Mouse (Mus musculus) telencephalon, adult 2 months (tissue): ENCODE results near the gene Nr1i2.

Experiments used
- DNase-seq: peaks from one replicate; pipeline ENCODE4 v3.0.0-alpha.2; 2011; ENCODE audit warnings: low read depth, low spot score

The Nr1i2 gene

DNA sequence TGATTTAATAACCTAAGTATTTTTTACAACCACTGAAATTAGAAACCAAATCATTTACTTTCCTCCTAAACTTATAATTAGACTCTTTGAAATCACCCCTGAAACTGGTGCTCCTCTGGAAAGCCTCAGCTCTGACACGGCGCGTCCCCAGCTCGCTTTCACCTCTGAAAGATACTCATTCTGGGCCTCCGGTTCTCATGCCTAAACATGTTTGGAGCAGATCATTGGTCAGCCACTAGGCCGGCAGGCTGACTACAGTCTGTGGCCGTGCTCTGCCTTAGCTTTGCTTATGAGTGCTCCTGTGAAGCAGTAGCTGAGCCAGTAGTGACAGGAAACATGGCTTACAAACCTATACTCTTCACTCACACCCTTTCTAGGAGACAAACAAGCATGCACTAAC is 89.4 kb downstream of the Nr1i2 start:
- DNase-seq: no peak
